Mouse (Mus musculus): ENCODE data around the gene 1700069L16Rik.

- TF ChIP-seq CTCF (IDR thresholded peaks at IDR 0.05; ENCODE audit: insufficient read depth, low read depth, low read length) (no peak), POLR2A (IDR thresholded peaks at IDR 0.05; ENCODE audit: insufficient read depth, low read depth, low read length) (no peak)
Measured at GRCm38 (mm10) chr5:113685471-113685870, 39.1 kb downstream of the 1700069L16Rik start.

Data from olfactory bulb, adult 2 months (tissue).